Mouse (Mus musculus) MEL (cell line): ENCODE measurements at regions not wholly inside any gene's neighbourhood (a gene's known extent, or its start where the extent isn't known, plus 50 kb on each side); places are given as distances from the start of the nearest gene placed in this dataset.

ENCODE experiments used
- DNase-seq: peaks from one replicate; pipeline ENCODE4 v3.0.0; 2011; ENCODE audit warnings: low read depth, low spot score
- H3K27ac ChIP-seq: 2 replicates; pipeline ENCODE4 v1.5.1; 2012; ENCODE audit warnings: low read depth, mild to moderate bottlenecking, control low read depth, low read length, moderate library complexity; ENCODE audit not compliant: control insufficient read depth
- H3K27me3 ChIP-seq, 2 experiments: fragments of 150-350 bp in 1 of 2; sonication (generic) in 1 of 2; 2 replicates each; pipeline ENCODE4 v1.6.1; 2012; ENCODE audit warnings: low read length in 2 of 2, mild to moderate bottlenecking in 2 of 2, improper control_type of control experiment in 1 of 2, moderate library complexity in 1 of 2; ENCODE audit not compliant: insufficient read depth in 2 of 2, control insufficient read depth in 1 of 2
- H3K36me3 ChIP-seq, 2 experiments: 2 replicates each; pipeline ENCODE4 v1.6.1; 2012 to 2014; ENCODE audit warnings: low read length in 2 of 2, improper control_type of control experiment in 1 of 2, inconsistent platforms in 1 of 2, mild to moderate bottlenecking in 1 of 2; ENCODE audit not compliant: insufficient read depth in 2 of 2, control insufficient read depth in 1 of 2
- H3K4me1 ChIP-seq, 2 experiments: fragments of 150-350 bp in 1 of 2; sonication (generic) in 1 of 2; 2 replicates each; pipeline ENCODE4 v1.6.1; 2012; ENCODE audit warnings: low read length in 2 of 2, improper control_type of control experiment in 1 of 2, mild to moderate bottlenecking in 1 of 2; ENCODE audit not compliant: insufficient read depth in 2 of 2, control insufficient read depth in 1 of 2
- H3K4me3 ChIP-seq, 2 experiments: fragments of 150-350 bp in 1 of 2; sonication (generic) in 1 of 2; 2 replicates each; pipeline ENCODE4 v1.5.1; 2012; ENCODE audit warnings: low read depth in 2 of 2, low read length in 2 of 2, mild to moderate bottlenecking in 2 of 2, moderate library complexity in 2 of 2, control low read depth in 1 of 2, improper control_type of control experiment in 1 of 2; ENCODE audit not compliant: control insufficient read depth in 1 of 2, insufficient read depth in 1 of 2
- H3K79me2 ChIP-seq: 2 replicates; pipeline ENCODE4 v1.6.1; 2012; ENCODE audit warnings: mild to moderate bottlenecking, low read length, moderate library complexity; ENCODE audit not compliant: control insufficient read depth, poor library complexity, insufficient read depth
- H3K9ac ChIP-seq: 2 replicates; pipeline ENCODE4 v1.6.1; 2012; ENCODE audit warnings: low read depth, mild to moderate bottlenecking, control low read depth, low read length, moderate library complexity; ENCODE audit not compliant: control insufficient read depth, poor library complexity, severe bottlenecking
- H3K9me3 ChIP-seq: fragments of 150-350 bp; sonication (generic); replicated peaks from 2 replicates; pipeline ENCODE4 v1.6.1; 2012; ENCODE audit warnings: mild to moderate bottlenecking, low read length, improper control_type of control experiment, moderate library complexity; ENCODE audit not compliant: insufficient read depth
- BHLHE40 ChIP-seq: IDR thresholded peaks from 2 replicates; pipeline ENCODE4 v1.6.1; 2012; ENCODE audit warnings: low read depth, mild to moderate bottlenecking, inconsistent platforms, low read length, improper control_type of control experiment, borderline replicate concordance
- CHD1 ChIP-seq: IDR thresholded peaks from 2 replicates; pipeline ENCODE4 v1.6.1; 2012; ENCODE audit warnings: low read depth, mild to moderate bottlenecking, inconsistent platforms, low read length, improper control_type of control experiment
- CHD2 ChIP-seq: IDR thresholded peaks from 2 replicates; pipeline ENCODE4 v1.6.1; 2011; ENCODE audit warnings: low read length, improper control_type of control experiment
- CTCF ChIP-seq, 3 experiments: IDR thresholded peaks in 2 of 3; conservative IDR thresholded peaks in 1 of 3; 2 replicates each; pipeline ENCODE4 v1.5.1; 2011 to 2012; ENCODE audit warnings: low read length in 3 of 3, low read depth in 2 of 3, mild to moderate bottlenecking in 2 of 3, improper control_type of control experiment in 1 of 3, inconsistent platforms in 1 of 3, mixed read lengths in 1 of 3, moderate library complexity in 1 of 3; ENCODE audit not compliant: control insufficient read depth in 1 of 3, insufficient read depth in 1 of 3, poor library complexity in 1 of 3, severe bottlenecking in 1 of 3
- E2F4 ChIP-seq: IDR thresholded peaks from 2 replicates; pipeline ENCODE4 v1.6.1; 2011; ENCODE audit warnings: low read depth, low read length, improper control_type of control experiment, borderline replicate concordance
- ELF1 ChIP-seq: IDR thresholded peaks from 2 replicates; pipeline ENCODE4 v1.6.1; 2014; ENCODE audit warnings: low read depth, mild to moderate bottlenecking, inconsistent platforms, low read length, improper control_type of control experiment, moderate library complexity
- EP300 ChIP-seq, 2 experiments: IDR thresholded peaks; 2 replicates each; pipeline ENCODE4 v1.6.1; 2011; ENCODE audit warnings: improper control_type of control experiment in 2 of 2, low read length in 2 of 2, low read depth in 1 of 2, mild to moderate bottlenecking in 1 of 2
- ETS1 ChIP-seq: IDR thresholded peaks from 2 replicates; pipeline ENCODE4 v1.6.1; 2012; ENCODE audit warnings: low read depth, mild to moderate bottlenecking, inconsistent platforms, low read length, improper control_type of control experiment, moderate library complexity
- GABPA ChIP-seq: IDR thresholded peaks from 2 replicates; pipeline ENCODE4 v1.6.1; 2012; ENCODE audit warnings: low read depth, mild to moderate bottlenecking, inconsistent platforms, low read length, improper control_type of control experiment, moderate library complexity
- GATA1 ChIP-seq: IDR thresholded peaks from 2 replicates; pipeline ENCODE4 v1.6.1; 2011; ENCODE audit warnings: low read depth, low read length, improper control_type of control experiment
- HCFC1 ChIP-seq: IDR thresholded peaks from 2 replicates; pipeline ENCODE4 v1.6.1; 2012; ENCODE audit warnings: low read depth, mild to moderate bottlenecking, inconsistent platforms, low read length, improper control_type of control experiment, moderate library complexity
- JUND ChIP-seq: IDR thresholded peaks from 2 replicates; pipeline ENCODE4 v1.6.1; 2011; ENCODE audit warnings: low read depth, mild to moderate bottlenecking, improper control_type of control experiment, low read length
- KAT2A ChIP-seq: conservative IDR thresholded peaks from 2 replicates; pipeline ENCODE4 v1.6.1; 2012; ENCODE audit warnings: low read depth, low read length, improper control_type of control experiment, inconsistent platforms
- MAFK ChIP-seq: IDR thresholded peaks from 2 replicates; pipeline ENCODE4 v1.6.1; 2011; ENCODE audit warnings: low read depth, mild to moderate bottlenecking, low read length, improper control_type of control experiment, borderline replicate concordance
- MAX ChIP-seq: IDR thresholded peaks from 2 replicates; pipeline ENCODE4 v1.6.1; 2011; ENCODE audit warnings: low read length, improper control_type of control experiment
- MAZ ChIP-seq: IDR thresholded peaks from 2 replicates; pipeline ENCODE4 v1.6.1; 2012; ENCODE audit warnings: low read depth, mild to moderate bottlenecking, inconsistent platforms, low read length, improper control_type of control experiment
- MXI1 ChIP-seq: IDR thresholded peaks from 2 replicates; pipeline ENCODE4 v1.6.1; 2011; ENCODE audit warnings: mild to moderate bottlenecking, low read depth, low read length, improper control_type of control experiment
- MYB ChIP-seq: IDR thresholded peaks from 2 replicates; pipeline ENCODE4 v1.6.1; 2011; ENCODE audit warnings: mild to moderate bottlenecking, low read depth, low read length, improper control_type of control experiment
- MYC ChIP-seq: IDR thresholded peaks from 2 replicates; pipeline ENCODE4 v1.6.1; 2011; ENCODE audit warnings: low read depth, mild to moderate bottlenecking, low read length, improper control_type of control experiment, moderate library complexity
- NELFE ChIP-seq: IDR thresholded peaks from 2 replicates; pipeline ENCODE4 v1.6.1; 2011; ENCODE audit warnings: low read depth, low read length, improper control_type of control experiment
- NRF1 ChIP-seq: IDR thresholded peaks from 2 replicates; pipeline ENCODE4 v1.6.1; 2014; ENCODE audit warnings: low read depth, mild to moderate bottlenecking, inconsistent platforms, low read length, improper control_type of control experiment, moderate library complexity; ENCODE audit not compliant: poor library complexity, insufficient read depth, severe bottlenecking
- POLR2A ChIP-seq, 2 experiments: IDR thresholded peaks; 2 replicates each; pipeline ENCODE4 v1.6.1; 2011 to 2012; ENCODE audit warnings: low read length in 2 of 2, mild to moderate bottlenecking in 2 of 2, control low read depth in 1 of 2, improper control_type of control experiment in 1 of 2, low read depth in 1 of 2, moderate library complexity in 1 of 2; ENCODE audit not compliant: control insufficient read depth in 1 of 2, insufficient read depth in 1 of 2, poor library complexity in 1 of 2
- POLR2AphosphoS2 ChIP-seq: IDR thresholded peaks from 2 replicates; pipeline ENCODE4 v1.6.1; 2011; ENCODE audit warnings: low read length, improper control_type of control experiment
- POLR2AphosphoS5 ChIP-seq: IDR thresholded peaks from 2 replicates; pipeline ENCODE4 v1.6.1; 2012; ENCODE audit warnings: low read depth, borderline replicate concordance, mild to moderate bottlenecking, inconsistent platforms, low read length, moderate library complexity, mixed read lengths
- RAD21 ChIP-seq: IDR thresholded peaks from 2 replicates; pipeline ENCODE4 v1.6.1; 2011; ENCODE audit warnings: mild to moderate bottlenecking, low read depth, low read length, improper control_type of control experiment
- RCOR1 ChIP-seq: IDR thresholded peaks from 2 replicates; pipeline ENCODE4 v1.6.1; 2012; ENCODE audit warnings: low read depth, mild to moderate bottlenecking, inconsistent platforms, low read length, improper control_type of control experiment
- SIN3A ChIP-seq: IDR thresholded peaks from 2 replicates; pipeline ENCODE4 v1.6.1; 2012; ENCODE audit warnings: low read length, improper control_type of control experiment, inconsistent platforms
- SMC3 ChIP-seq: IDR thresholded peaks from 2 replicates; pipeline ENCODE4 v1.6.1; 2011; ENCODE audit warnings: low read depth, low read length, improper control_type of control experiment
- TAL1 ChIP-seq: IDR thresholded peaks from 2 replicates; pipeline ENCODE4 v1.6.1; 2012; ENCODE audit warnings: mild to moderate bottlenecking, inconsistent platforms, low read length, moderate library complexity, mixed read lengths
- TBP ChIP-seq: IDR thresholded peaks from 2 replicates; pipeline ENCODE4 v1.8.0; 2011; ENCODE audit warnings: low read depth, low read length, improper control_type of control experiment
- TCF12 ChIP-seq: IDR thresholded peaks from 2 replicates; pipeline ENCODE4 v1.6.1; 2014; ENCODE audit warnings: low read depth, mild to moderate bottlenecking, inconsistent platforms, low read length, improper control_type of control experiment, moderate library complexity
- UBTF ChIP-seq: IDR thresholded peaks from 2 replicates; pipeline ENCODE4 v1.6.1; 2012; ENCODE audit warnings: low read depth, mild to moderate bottlenecking, inconsistent platforms, low read length, improper control_type of control experiment, moderate library complexity, borderline replicate concordance; ENCODE audit not compliant: insufficient read depth
- USF1 ChIP-seq: IDR thresholded peaks from 2 replicates; pipeline ENCODE4 v1.6.1; 2014; ENCODE audit warnings: low read depth, mild to moderate bottlenecking, inconsistent platforms, low read length, improper control_type of control experiment, moderate library complexity
- USF2 ChIP-seq, 2 experiments: IDR thresholded peaks; 2 replicates each; pipeline ENCODE4 v1.6.1; 2011 to 2012; ENCODE audit warnings: improper control_type of control experiment in 2 of 2, low read length in 2 of 2, borderline replicate concordance in 1 of 2, inconsistent platforms in 1 of 2, low read depth in 1 of 2, mild to moderate bottlenecking in 1 of 2; ENCODE audit not compliant: insufficient read depth in 1 of 2
- ZC3H11A ChIP-seq: IDR thresholded peaks from 2 replicates; pipeline ENCODE4 v1.6.1; 2012; ENCODE audit warnings: low read depth, mild to moderate bottlenecking, inconsistent platforms, low read length, improper control_type of control experiment
- ZKSCAN1 ChIP-seq: IDR thresholded peaks from 2 replicates; pipeline ENCODE4 v1.6.1; 2012; ENCODE audit warnings: low read depth, mild to moderate bottlenecking, inconsistent platforms, low read length, improper control_type of control experiment, moderate library complexity
- ZMIZ1 ChIP-seq: IDR thresholded peaks from 2 replicates; pipeline ENCODE4 v1.6.1; 2012; ENCODE audit warnings: low read depth, mild to moderate bottlenecking, inconsistent platforms, low read length, improper control_type of control experiment, moderate library complexity
- ZNF384 ChIP-seq: IDR thresholded peaks from 2 replicates; pipeline ENCODE4 v1.6.1; 2012; ENCODE audit warnings: low read depth, mild to moderate bottlenecking, inconsistent platforms, low read length, improper control_type of control experiment

GRCm38 (mm10) chr14:83533057-83533456 is 910.3 kb upstream of the Pcdh17 start:
- H3K9ac ChIP-seq: no peak overlapping the region
- no peaks in the 10 kb centered on the region for H3K27me3 ChIP-seq
- no peak for TF ChIP-seq CHD1
- TF ChIP-seq USF1: no peak
- peak; percentile 67 for TF ChIP-seq ZNF384
- TF ChIP-seq TCF12: peak; percentile 39; the same call in 1 of the 2 replicates
- no peak for TF ChIP-seq MYB
- no peak for TF ChIP-seq RCOR1
- TF ChIP-seq MAZ: no peak
- no peak for TF ChIP-seq CTCF (IDR thresholded peaks at IDR 0.05 in 2 of 3, conservative IDR thresholded peaks at IDR 0.05 in 1 of 3; ENCODE audit: control insufficient read depth in 1 of 3, insufficient read depth in 1 of 3, low read depth in 2 of 3, low read length in 3 of 3, poor library complexity in 1 of 3, severe bottlenecking in 1 of 3)
- no peak for TF ChIP-seq SIN3A
- no peak for TF ChIP-seq JUND
- no peak for TF ChIP-seq UBTF
- TF ChIP-seq POLR2AphosphoS2: no peak
- no peak for TF ChIP-seq POLR2A (IDR thresholded peaks at IDR 0.05; ENCODE audit: control insufficient read depth in 1 of 2, insufficient read depth in 1 of 2, low read depth in 1 of 2, low read length in 2 of 2, poor library complexity in 1 of 2)
- no peak for TF ChIP-seq BHLHE40
- TF ChIP-seq E2F4: no peak
- TF ChIP-seq MAFK: no peak; the same call in 1 of the 2 replicates
- no peak for TF ChIP-seq MAX
- no peak for TF ChIP-seq NELFE
- peak; percentile 56 to 64 for TF ChIP-seq EP300 (IDR thresholded peaks at IDR 0.05; ENCODE audit: low read depth in 1 of 2, low read length in 2 of 2)
- TF ChIP-seq USF2 (IDR thresholded peaks at IDR 0.05; ENCODE audit: borderline replicate concordance in 1 of 2, insufficient read depth in 1 of 2, low read depth in 1 of 2, low read length in 2 of 2): no peak
- TF ChIP-seq ZKSCAN1: no peak
- no peak for TF ChIP-seq ZC3H11A
- TF ChIP-seq POLR2AphosphoS5: no peak
- no peak for TF ChIP-seq HCFC1
- no peak for TF ChIP-seq CHD2
- TF ChIP-seq NRF1: no peak
- no peak for TF ChIP-seq ZMIZ1
- no peak for TF ChIP-seq MYC
- TF ChIP-seq TAL1: no peak
- peak; percentile 43; the same call in 1 of the 2 replicates for TF ChIP-seq ETS1
- 0 out of 2 replicates have a peak, but pooled peaks have one; percentile 1 for TF ChIP-seq SMC3
- TF ChIP-seq ELF1: no peak
- TF ChIP-seq RAD21: no peak
- peak; percentile 32; the same call in 1 of the 2 replicates for TF ChIP-seq GATA1
- no peak for TF ChIP-seq MXI1
- no peak for TF ChIP-seq TBP
- TF ChIP-seq KAT2A: 0 out of 2 replicates have a peak, but pooled peaks have one; percentile 10
- no peak for TF ChIP-seq GABPA
- TF ChIP-seq, all 39 proteins: peak for 7
- Histone ChIP-seq H3K9me3 (no peaks in the 10 kb centered on the region), H3K36me3 (no peaks in the 10 kb centered on the region), H3K27ac (no peak overlapping the region), H3K4me3 (no peak overlapping the region), H3K4me1 (no peaks in the 10 kb centered on the region), H3K79me2 (no peaks in the 10 kb centered on the region)
- peak; percentile 67 for DNase-seq
